Mouse (Mus musculus): ENCODE data around the gene Fsip1. TPM values are rescaled to one million over a fixed set of nuclear protein-coding genes. Genes with fewer than 3 reads are reported as not detected.

The Fsip1 gene
- polyA plus RNA-seq, 1 experiment from 2014 or later = 2.3 TPM

DNA sequence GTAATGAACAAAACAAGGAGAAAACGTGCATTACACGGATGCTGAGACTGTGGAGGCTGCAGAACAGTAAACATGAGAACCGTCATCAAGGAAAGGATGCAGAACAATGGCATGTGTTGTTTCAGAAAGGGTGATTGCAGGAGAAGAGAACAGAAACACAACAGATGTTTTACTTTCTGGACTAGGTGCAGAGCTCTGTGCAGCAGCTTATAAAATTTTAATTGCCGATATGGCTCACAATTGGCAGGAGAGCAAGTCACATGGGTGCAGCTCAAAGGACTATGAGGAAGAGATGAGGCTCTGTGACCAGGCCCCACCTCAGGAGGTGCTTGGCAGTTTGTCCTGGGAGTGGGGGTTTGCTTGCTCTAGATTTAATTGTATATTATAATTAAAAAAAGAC lies 157.7 kb downstream of the Fsip1 start:
- TF ChIP-seq EP300 (IDR thresholded peaks at IDR 0.05) (no peak), CTCF (IDR thresholded peaks at IDR 0.05) (no peak)
- no peaks in the 10 kb centered on the region for H3K9me3 ChIP-seq (ENCODE audit: low read length)
- no peaks in the 10 kb centered on the region for H3K27me3 ChIP-seq (replicated peaks; ENCODE audit: insufficient read depth, low read length)
- no peak overlapping the region for H3K9ac ChIP-seq (replicated peaks; ENCODE audit: low read depth)
- no peaks in the 10 kb centered on the region for H3K36me3 ChIP-seq (ENCODE audit: insufficient read depth, low read length)
- H3K4me2 ChIP-seq (replicated peaks; ENCODE audit: low read depth, low read length) = no peak overlapping the region
- no peak overlapping the region for H3K4me3 ChIP-seq (ENCODE audit: low read depth, low read length)
- 48% methylated on average over 4 of the region's 4 CpGs for WGBS
- no peak for ATAC-seq
- no peak overlapping the region for H3K27ac ChIP-seq (ENCODE audit: low read length)
- no peaks in the 10 kb centered on the region for H3K4me1 ChIP-seq (ENCODE audit: insufficient read depth, low read depth, low read length)
- DNase-seq (ENCODE audit: low spot score) = no peak

GRCm38 (mm10) chr2:118091226-118091625 lies 165.5 kb downstream of the Fsip1 start:
- no peaks in the 10 kb centered on the region for H3K4me1 ChIP-seq (ENCODE audit: insufficient read depth, low read depth, low read length)
- no peaks in the 10 kb centered on the region for H3K27me3 ChIP-seq (replicated peaks; ENCODE audit: insufficient read depth, low read length)
- no peak overlapping the region for H3K9ac ChIP-seq (replicated peaks; ENCODE audit: low read depth)
- H3K4me2 ChIP-seq (replicated peaks; ENCODE audit: low read depth, low read length) = no peak overlapping the region
- no peak overlapping the region for H3K4me3 ChIP-seq (ENCODE audit: low read depth, low read length)
- H3K27ac ChIP-seq (ENCODE audit: low read length) = no peak overlapping the region
- H3K9me3 ChIP-seq (ENCODE audit: low read length) = no peaks in the 10 kb centered on the region
- DNase-seq (ENCODE audit: low spot score) = no peak
- TF ChIP-seq EP300 (IDR thresholded peaks at IDR 0.05) (no peak), CTCF (IDR thresholded peaks at IDR 0.05) (no peak)
- no peaks in the 10 kb centered on the region for H3K36me3 ChIP-seq (ENCODE audit: insufficient read depth, low read length)
- ATAC-seq = no peak
- WGBS = 78% methylated on average over 5 of the region's 5 CpGs

DNA sequence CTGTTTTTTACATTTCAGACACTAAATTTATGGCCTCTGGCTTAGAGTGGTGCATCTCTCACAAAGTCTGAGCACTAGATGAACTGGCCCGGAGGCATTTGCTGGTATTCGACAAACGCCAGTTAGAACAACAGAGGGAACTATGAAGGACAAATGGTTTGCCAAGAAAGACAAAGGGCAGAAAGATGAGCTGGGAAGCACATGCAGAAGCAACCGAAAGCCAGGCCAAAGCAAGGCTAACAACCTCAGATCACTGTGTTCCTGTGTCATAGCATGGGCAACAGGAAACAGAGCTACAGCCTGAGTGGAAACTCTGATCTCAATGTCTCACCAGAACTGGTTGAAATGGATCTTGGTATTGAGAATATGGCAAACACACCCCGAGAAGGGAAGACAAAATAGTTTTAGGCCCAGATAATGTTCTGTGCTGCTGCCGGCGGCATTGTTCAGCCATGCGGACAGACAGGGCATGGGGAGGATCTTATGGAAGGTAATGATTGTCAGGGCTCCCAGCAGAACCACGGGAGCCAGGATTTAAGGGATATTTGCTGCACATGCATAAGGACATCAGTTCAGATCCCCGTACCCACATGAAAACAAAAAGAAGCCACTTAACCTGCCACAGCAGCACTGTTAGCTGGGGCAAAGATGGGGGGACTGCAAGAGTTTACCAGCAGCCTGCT lies 169.6 kb downstream of the Fsip1 start:
- H3K4me1 ChIP-seq (ENCODE audit: insufficient read depth, low read depth, low read length) = no peaks in the 10 kb centered on the region
- H3K27me3 ChIP-seq (replicated peaks; ENCODE audit: insufficient read depth, low read length) = no peaks in the 10 kb centered on the region
- no peak for DNase-seq (ENCODE audit: low spot score)
- H3K36me3 ChIP-seq (ENCODE audit: insufficient read depth, low read length) = no peaks in the 10 kb centered on the region
- H3K4me2 ChIP-seq (replicated peaks; ENCODE audit: low read depth, low read length) = no peak overlapping the region
- H3K4me3 ChIP-seq (ENCODE audit: low read depth, low read length) = no peak overlapping the region
- ATAC-seq = no peak
- no peaks in the 10 kb centered on the region for H3K9me3 ChIP-seq (ENCODE audit: low read length)
- no peak overlapping the region for H3K9ac ChIP-seq (replicated peaks; ENCODE audit: low read depth)
- TF ChIP-seq EP300 (IDR thresholded peaks at IDR 0.05) (no peak), CTCF (IDR thresholded peaks at IDR 0.05) (no peak)
- H3K27ac ChIP-seq (ENCODE audit: low read length) = no peak overlapping the region
- 87% methylated on average over 10 of the region's 10 CpGs for WGBS

DNA sequence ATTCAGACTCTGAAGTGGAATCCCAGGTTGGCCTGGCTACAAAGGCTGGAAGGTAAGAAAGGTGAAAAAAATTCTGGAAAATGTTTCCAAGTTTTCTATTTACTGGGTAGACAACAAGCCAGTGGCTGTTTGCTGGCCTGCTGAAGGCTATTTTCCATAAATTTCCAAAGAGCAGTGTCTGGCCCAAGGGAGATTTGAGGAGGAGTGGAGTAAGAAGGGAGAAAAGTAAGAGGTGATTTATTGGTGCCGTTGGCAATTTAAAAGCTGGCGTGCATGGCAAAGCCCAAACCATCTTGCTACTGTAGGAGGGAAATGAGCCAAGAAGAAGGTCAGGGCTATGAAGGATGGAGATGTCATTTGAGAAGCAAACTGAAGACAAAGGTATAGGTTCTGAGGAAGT lies 171.1 kb downstream of the Fsip1 start:
- no peaks in the 10 kb centered on the region for H3K27me3 ChIP-seq (replicated peaks; ENCODE audit: insufficient read depth, low read length)
- no peaks in the 10 kb centered on the region for H3K36me3 ChIP-seq (ENCODE audit: insufficient read depth, low read length)
- H3K27ac ChIP-seq (ENCODE audit: low read length) = no peak overlapping the region
- no peak for TF ChIP-seq CTCF (IDR thresholded peaks at IDR 0.05)
- TF ChIP-seq EP300 (IDR thresholded peaks at IDR 0.05) = no peak
- no peak overlapping the region for H3K4me2 ChIP-seq (replicated peaks; ENCODE audit: low read depth, low read length)
- H3K4me3 ChIP-seq (ENCODE audit: low read depth, low read length) = no peak overlapping the region
- DNase-seq (ENCODE audit: low spot score) (no peak), ATAC-seq (no peak)
- H3K9me3 ChIP-seq (ENCODE audit: low read length) = no peaks in the 10 kb centered on the region
- H3K4me1 ChIP-seq (ENCODE audit: insufficient read depth, low read depth, low read length) = no peaks in the 10 kb centered on the region
- 86% methylated on average over 2 of the region's 2 CpGs for WGBS
- H3K9ac ChIP-seq (replicated peaks; ENCODE audit: low read depth) = no peak overlapping the region

- TF ChIP-seq EP300 (IDR thresholded peaks at IDR 0.05) = no peak
- TF ChIP-seq CTCF (IDR thresholded peaks at IDR 0.05) = no peak
- no peak for ATAC-seq
- Histone ChIP-seq H3K27ac (ENCODE audit: low read length) (no peak overlapping the region), H3K4me2 (replicated peaks; ENCODE audit: low read depth, low read length) (no peak overlapping the region), H3K36me3 (ENCODE audit: insufficient read depth, low read length) (no peaks in the 10 kb centered on the region), H3K9ac (replicated peaks; ENCODE audit: low read depth) (no peak overlapping the region), H3K27me3 (replicated peaks; ENCODE audit: insufficient read depth, low read length) (no peaks in the 10 kb centered on the region), H3K9me3 (ENCODE audit: low read length) (no peaks in the 10 kb centered on the region), H3K4me3 (ENCODE audit: low read depth, low read length) (no peak overlapping the region), H3K4me1 (ENCODE audit: insufficient read depth, low read depth, low read length) (no peaks in the 10 kb centered on the region)
- no peak for DNase-seq (ENCODE audit: low spot score)
- 69% methylated on average over 3 of the region's 3 CpGs for WGBS
Observed at GRCm38 (mm10) chr2:118084693-118085092, 172.1 kb downstream of the Fsip1 start.

- H3K4me2 ChIP-seq (replicated peaks; ENCODE audit: low read depth, low read length) = no peak overlapping the region
- 54% methylated on average over 6 of the region's 6 CpGs for WGBS
- no peak overlapping the region for H3K27ac ChIP-seq (ENCODE audit: low read length)
- H3K9me3 ChIP-seq (ENCODE audit: low read length) = no peaks in the 10 kb centered on the region
- no peaks in the 10 kb centered on the region for H3K4me1 ChIP-seq (ENCODE audit: insufficient read depth, low read depth, low read length)
- ATAC-seq (no peak), DNase-seq (ENCODE audit: low spot score) (no peak)
- no peak overlapping the region for H3K4me3 ChIP-seq (ENCODE audit: low read depth, low read length)
- no peak for TF ChIP-seq CTCF (IDR thresholded peaks at IDR 0.05)
- TF ChIP-seq EP300 (IDR thresholded peaks at IDR 0.05) = no peak
- no peak overlapping the region for H3K9ac ChIP-seq (replicated peaks; ENCODE audit: low read depth)
- no peaks in the 10 kb centered on the region for H3K36me3 ChIP-seq (ENCODE audit: insufficient read depth, low read length)
- no peaks in the 10 kb centered on the region for H3K27me3 ChIP-seq (replicated peaks; ENCODE audit: insufficient read depth, low read length)
Observed at GRCm38 (mm10) chr2:118083652-118084051, 173.1 kb downstream of the Fsip1 start.

DNA sequence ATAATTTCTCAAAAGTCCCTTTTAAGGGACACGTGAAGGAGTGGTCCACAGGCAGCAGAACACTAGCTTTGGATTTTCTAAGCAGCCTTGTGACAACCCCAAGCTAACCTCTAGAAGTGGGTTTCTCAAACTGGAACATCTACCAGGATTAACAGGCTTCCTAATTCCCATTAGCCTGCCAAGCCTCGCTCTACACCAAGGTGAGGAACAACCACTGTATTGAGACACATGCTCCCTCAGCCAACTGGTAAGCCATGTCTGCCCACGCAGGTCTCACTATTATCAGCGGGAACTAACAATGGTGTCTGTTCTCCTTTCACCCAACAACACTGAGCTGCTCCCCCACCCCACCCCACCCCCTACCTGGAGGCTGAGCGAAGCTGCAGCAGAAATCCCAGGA lies 175.2 kb downstream of the Fsip1 start:
- TF ChIP-seq EP300 (IDR thresholded peaks at IDR 0.05) (no peak), CTCF (IDR thresholded peaks at IDR 0.05) (no peak)
- Histone ChIP-seq H3K4me2 (replicated peaks; ENCODE audit: low read depth, low read length) (no peak overlapping the region), H3K27ac (ENCODE audit: low read length) (no peak overlapping the region), H3K4me1 (ENCODE audit: insufficient read depth, low read depth, low read length) (no peaks in the 10 kb centered on the region), H3K9me3 (ENCODE audit: low read length) (no peaks in the 10 kb centered on the region), H3K27me3 (replicated peaks; ENCODE audit: insufficient read depth, low read length) (no peaks in the 10 kb centered on the region), H3K4me3 (ENCODE audit: low read depth, low read length) (no peak overlapping the region), H3K9ac (replicated peaks; ENCODE audit: low read depth) (no peak overlapping the region), H3K36me3 (ENCODE audit: insufficient read depth, low read length) (no peaks in the 10 kb centered on the region)
- 69% methylated on average over 5 of the region's 5 CpGs for WGBS
- no peak for DNase-seq (ENCODE audit: low spot score)
- no peak for ATAC-seq

Small RNAs within 50 kb of the gene (microRNA-seq; reads per million reads assigned to microRNA genes)
- gene Gm22800 = not detected

Other genes with a start within 250 kb of the Fsip1 start
- gene Thbs1, start 145.1 kb downstream of the Fsip1 start, polyA plus RNA-seq (2015; fragmentation: Nextera tagmentation; extraction: Ambion mirVana) = 50.8 and 57.5 TPM in 2 replicates
- 0.18 and 0.26 TPM in 2 replicates for gene Gpr176, start 116.5 kb upstream of the Fsip1 start, polyA plus RNA-seq (2015; fragmentation: Nextera tagmentation; extraction: Ambion mirVana)
- gene Eif2ak4, start 131.7 kb upstream of the Fsip1 start, polyA plus RNA-seq (2015; fragmentation: Nextera tagmentation; extraction: Ambion mirVana) = 5.2 and 6.2 TPM in 2 replicates
- gene Srp14, start 222.7 kb upstream of the Fsip1 start, polyA plus RNA-seq (2015; fragmentation: Nextera tagmentation; extraction: Ambion mirVana) = 275 and 277 TPM in 2 replicates